Mouse (Mus musculus): Measurements from ENCODE around the gene Syt6. TPM values are rescaled to one million over a fixed set of nuclear protein-coding genes. Genes with fewer than 3 reads are reported as not detected.
A peak's percentile ranks its signal among the peaks of the same experiment; 100 is the strongest.

The Syt6 gene
- polyA plus RNA-seq, 1 experiment from 2014 or later: 0.51 TPM

DNA sequence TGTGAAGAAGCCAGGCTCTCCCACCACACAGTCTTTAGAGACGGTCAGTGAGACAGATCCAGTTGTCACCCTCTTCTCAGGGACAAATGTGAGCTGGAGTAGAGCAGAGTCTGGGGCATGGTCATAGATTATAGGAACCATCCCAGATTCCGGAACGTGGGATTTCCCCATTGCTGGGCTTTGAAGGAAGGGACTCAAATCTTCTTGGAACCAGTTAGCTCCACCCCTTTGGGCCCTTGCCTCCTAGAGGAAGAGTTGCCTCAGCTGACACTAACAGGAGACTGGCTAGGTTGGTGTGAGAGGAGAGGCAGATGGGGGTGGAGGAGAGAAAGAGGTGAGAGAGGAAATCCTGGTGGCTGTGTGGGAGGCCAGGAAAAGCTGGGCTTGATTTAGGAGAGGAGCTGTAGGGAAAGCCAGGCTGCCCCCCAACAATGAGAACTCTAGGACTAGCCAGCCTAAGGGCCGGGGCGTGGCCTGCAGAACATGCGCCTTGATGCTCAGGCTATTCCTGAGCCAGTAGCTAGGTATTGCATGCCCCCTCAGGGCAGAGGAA lies 31.1 kb downstream of the Syt6 start:
- H3K4me1 ChIP-seq: peaks cover 6% of the 10 kb centered on the region; the same call in 1 of the 2 replicates
- no peak overlapping the region for H3K9ac ChIP-seq
- WGBS: 69% methylated on average over 6 of the region's 6 CpGs
- H3K9me3 ChIP-seq: no peaks in the 10 kb centered on the region
- no peak overlapping the region for H3K4me3 ChIP-seq
- H3K4me2 ChIP-seq: no peak overlapping the region
- H3K27ac ChIP-seq: no peak overlapping the region
- no peaks in the 10 kb centered on the region for H3K27me3 ChIP-seq
- no peaks in the 10 kb centered on the region for H3K36me3 ChIP-seq
- ATAC-seq (ENCODE audit: borderline replicate concordance, extremely low read depth, low FRiP score, low TSS enrichment): no peak

DNA sequence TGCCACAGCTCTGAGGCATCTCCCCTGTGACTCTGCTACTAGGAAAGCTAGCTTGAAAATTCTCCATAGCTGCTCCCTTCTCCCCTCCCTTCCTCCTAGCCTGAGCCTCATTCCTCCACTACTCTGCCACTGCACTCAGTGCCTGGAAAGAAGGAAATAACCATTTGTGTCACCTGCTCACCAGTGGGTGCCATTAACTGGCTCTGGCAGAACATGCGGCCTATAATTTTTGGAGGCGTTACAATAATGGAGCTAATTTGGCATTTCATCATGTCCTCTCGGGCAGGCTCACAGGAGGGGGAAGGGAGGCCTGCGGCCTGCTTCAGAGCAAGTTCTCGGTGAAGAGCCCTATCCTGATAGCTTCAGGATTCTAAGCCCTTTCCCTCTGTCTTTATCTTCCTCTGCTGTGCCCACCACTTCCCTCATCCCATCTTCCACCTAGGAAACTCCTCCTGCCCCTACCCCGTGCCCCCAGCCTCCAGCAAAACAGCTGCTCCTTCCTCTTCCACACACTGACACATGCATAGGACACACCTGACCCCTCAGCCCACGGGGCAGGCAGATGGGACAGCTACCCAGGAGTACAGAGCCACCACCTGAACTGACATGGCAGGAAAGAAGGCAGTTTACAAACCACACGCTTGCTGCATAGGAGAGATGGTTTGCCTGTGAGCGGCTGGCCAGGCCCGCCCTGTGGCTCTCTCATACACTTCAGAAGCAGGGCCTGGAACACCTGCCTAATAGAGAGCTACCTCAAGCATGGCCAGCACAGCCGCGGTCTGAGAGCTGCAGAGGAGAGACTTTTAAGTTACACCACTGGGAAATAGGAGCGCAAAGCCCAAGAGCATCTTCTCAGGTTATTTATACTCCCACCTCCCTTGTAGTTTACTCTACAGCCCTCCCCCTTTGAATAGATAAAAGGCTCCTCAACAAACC lies 31.9 kb downstream of the Syt6 start:
- Histone ChIP-seq H3K27me3 (no peaks in the 10 kb centered on the region), H3K36me3 (no peaks in the 10 kb centered on the region), H3K27ac (no peak overlapping the region), H3K4me3 (no peak overlapping the region), H3K4me2 (no peak overlapping the region), H3K9ac (no peak overlapping the region), H3K4me1 (0 out of 2 replicates have a peak, but pooled peaks cover 4% of the 10 kb centered on the region), H3K9me3 (no peaks in the 10 kb centered on the region)
- no peak for ATAC-seq (ENCODE audit: borderline replicate concordance, extremely low read depth, low FRiP score, low TSS enrichment)
- 78% methylated on average over 13 of the region's 13 CpGs for WGBS

DNA sequence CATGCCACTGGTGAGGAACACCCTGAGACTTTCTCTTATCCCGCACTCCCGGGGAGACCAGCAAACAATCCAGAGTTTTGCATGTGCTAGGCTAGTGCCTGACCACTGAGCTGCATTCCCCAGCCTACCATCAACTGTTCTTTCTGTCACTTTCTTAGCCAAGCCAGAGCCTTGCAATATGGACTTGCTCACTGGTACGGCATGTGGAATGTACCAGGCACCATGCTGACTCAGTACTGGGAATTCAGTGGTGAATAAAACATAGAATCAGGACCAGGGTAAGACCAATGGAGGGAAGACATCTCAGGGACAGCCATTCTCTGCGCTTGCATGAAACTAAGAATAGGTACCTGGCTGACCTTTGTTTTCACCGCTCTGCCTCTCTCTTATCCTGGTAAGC lies 35.2 kb downstream of the Syt6 start:
- Histone ChIP-seq H3K27me3 (no peaks in the 10 kb centered on the region), H3K4me3 (no peak overlapping the region), H3K4me2 (no peak overlapping the region), H3K9ac (no peak overlapping the region), H3K4me1 (0 out of 2 replicates have a peak, but pooled peaks cover 4% of the 10 kb centered on the region), H3K9me3 (no peaks in the 10 kb centered on the region), H3K36me3 (no peaks in the 10 kb centered on the region), H3K27ac (no peak overlapping the region)
- WGBS: 90% methylated on average over 5 of the region's 5 CpGs
- no peak for ATAC-seq (ENCODE audit: borderline replicate concordance, extremely low read depth, low FRiP score, low TSS enrichment)

DNA sequence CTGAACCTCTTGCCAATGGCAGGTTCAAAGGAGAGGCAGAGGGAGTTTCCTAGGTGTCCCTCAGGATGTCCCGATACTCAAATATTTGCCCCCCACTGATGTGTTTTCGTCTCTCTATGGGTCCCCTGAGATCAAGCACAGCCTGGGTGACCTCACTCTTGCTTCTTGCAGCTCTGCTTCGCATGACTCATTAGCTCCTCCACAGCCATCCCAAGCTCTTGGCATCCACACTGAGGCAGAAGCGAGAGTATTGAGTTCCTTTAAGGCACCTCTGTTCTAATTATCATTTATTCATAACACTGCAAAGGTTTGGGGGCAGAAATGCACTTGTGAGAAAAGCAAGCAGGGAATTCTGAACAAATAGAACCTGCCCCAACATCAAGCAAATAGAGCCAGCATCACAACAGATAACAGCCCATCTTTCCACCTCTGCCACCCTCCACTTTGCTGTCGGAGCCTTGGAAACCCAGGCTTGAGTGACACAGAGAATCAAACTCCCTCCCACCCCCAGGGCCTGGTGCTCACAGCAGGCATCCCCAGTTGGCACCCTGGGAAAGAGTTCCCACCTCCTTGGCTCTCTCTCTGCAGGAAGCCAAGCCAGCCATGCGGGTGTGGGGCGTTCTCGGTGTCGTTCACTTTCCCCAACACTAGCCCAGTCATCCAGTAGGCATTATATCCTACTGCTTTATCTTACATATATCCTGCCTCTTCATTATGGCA lies 37.8 kb downstream of the Syt6 start:
- Histone ChIP-seq H3K4me3 (no peak overlapping the region), H3K36me3 (no peaks in the 10 kb centered on the region), H3K9ac (no peak overlapping the region), H3K4me1 (no peaks in the 10 kb centered on the region), H3K27me3 (no peaks in the 10 kb centered on the region), H3K4me2 (no peak overlapping the region), H3K27ac (no peak overlapping the region), H3K9me3 (no peaks in the 10 kb centered on the region)
- ATAC-seq (ENCODE audit: borderline replicate concordance, extremely low read depth, low FRiP score, low TSS enrichment): no peak
- 58% methylated on average over 9 of the region's 9 CpGs for WGBS

GRCm38 (mm10) chr3:103615621-103616020 lies 40.6 kb downstream of the Syt6 start:
- Histone ChIP-seq H3K36me3 (no peaks in the 10 kb centered on the region), H3K27me3 (no peaks in the 10 kb centered on the region), H3K4me3 (no peak overlapping the region), H3K27ac (no peak overlapping the region), H3K4me1 (peaks cover 7% of the 10 kb centered on the region; the same call in 1 of the 2 replicates), H3K9me3 (no peaks in the 10 kb centered on the region), H3K9ac (no peak overlapping the region), H3K4me2 (no peak overlapping the region)
- no peak for ATAC-seq (ENCODE audit: borderline replicate concordance, extremely low read depth, low FRiP score, low TSS enrichment)
- 81% methylated on average over 4 of the region's 4 CpGs for WGBS

DNA sequence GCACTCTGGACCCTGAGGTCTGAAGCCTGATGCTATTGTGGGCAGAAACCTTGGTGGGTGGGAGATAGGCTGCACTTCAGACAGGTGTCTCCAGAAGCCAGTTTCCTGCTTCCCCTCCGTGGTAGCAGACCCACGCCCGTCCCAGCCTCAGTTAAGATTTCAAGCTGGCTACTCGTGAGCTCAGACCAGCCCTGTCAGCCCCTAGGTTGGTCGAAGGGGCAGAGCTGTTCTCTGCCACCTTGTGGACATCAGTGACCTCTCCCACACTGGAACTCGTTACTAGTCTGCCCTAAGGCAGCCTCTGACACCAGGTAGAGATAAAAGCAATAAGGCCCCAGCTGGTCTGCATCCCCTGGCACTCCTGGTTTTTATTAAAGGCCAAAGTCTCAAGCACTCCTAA lies 42.0 kb downstream of the Syt6 start:
- H3K27me3 ChIP-seq: no peaks in the 10 kb centered on the region
- H3K9ac ChIP-seq: no peak overlapping the region
- 29% methylated on average over 6 of the region's 6 CpGs for WGBS
- H3K27ac ChIP-seq: no peak overlapping the region
- H3K9me3 ChIP-seq: no peaks in the 10 kb centered on the region
- peaks cover 7% of the 10 kb centered on the region; the same call in 1 of the 2 replicates for H3K4me1 ChIP-seq
- no peaks in the 10 kb centered on the region for H3K36me3 ChIP-seq
- no peak overlapping the region for H3K4me2 ChIP-seq
- ATAC-seq (ENCODE audit: borderline replicate concordance, extremely low read depth, low FRiP score, low TSS enrichment): no peak
- H3K4me3 ChIP-seq: no peak overlapping the region

DNA sequence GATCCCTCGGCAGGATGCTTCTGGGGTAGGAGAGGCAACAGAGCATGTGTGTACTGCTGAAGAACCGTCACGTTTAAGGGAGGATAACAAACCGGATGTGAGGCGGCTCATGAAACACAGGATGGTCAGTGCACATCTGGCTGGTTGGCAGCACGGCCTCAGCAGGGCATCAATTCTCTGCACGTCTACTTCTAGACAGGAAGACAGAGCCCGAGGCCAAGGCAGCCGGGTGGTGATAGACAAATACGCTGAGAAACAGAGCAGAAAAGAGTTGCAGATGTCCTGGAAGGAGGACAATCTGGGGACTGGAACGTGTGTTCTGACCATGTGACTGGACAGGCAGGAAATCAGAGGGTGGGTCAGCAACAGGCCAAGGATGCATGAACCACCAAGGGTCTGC lies 45.1 kb downstream of the Syt6 start:
- Histone ChIP-seq H3K27me3 (no peaks in the 10 kb centered on the region), H3K4me1 (peaks cover 18% of the 10 kb centered on the region), H3K9ac (no peak overlapping the region), H3K36me3 (no peaks in the 10 kb centered on the region), H3K4me3 (no peak overlapping the region), H3K27ac (peak overlapping the region; percentile 19; the same call in 1 of the 2 replicates), H3K4me2 (no peak overlapping the region), H3K9me3 (no peaks in the 10 kb centered on the region)
- WGBS: 26% methylated on average over 11 of the region's 11 CpGs
- peak; percentile 75; the same call in 1 of the 2 replicates for ATAC-seq (ENCODE audit: borderline replicate concordance, extremely low read depth, low FRiP score, low TSS enrichment)

DNA sequence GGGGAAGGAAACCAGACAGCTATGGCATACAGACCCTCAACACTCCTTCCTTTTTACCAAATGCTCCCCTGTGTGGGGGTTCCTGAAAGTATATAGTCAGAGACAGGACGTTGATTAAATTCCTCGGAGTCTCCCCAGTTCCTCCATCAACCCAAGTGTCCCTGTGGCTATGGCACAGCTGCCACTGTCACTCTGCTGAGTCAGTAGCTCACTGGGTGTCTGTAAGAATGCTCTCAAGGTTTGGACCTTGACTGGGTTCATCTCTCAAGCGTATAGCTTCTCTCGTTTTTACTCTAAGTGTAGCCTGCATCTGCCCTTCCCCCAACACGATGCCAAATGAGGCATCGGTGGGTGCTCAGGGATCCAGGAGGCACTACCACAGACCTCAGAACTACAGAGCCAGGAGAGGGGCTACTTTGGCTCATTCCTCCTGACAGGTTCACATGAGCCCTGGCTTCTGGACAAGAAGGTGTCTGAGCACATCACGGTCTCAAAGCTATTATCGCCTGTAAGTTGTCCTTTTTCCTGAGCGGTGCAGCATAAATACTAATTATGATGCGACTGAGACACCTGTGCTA lies 49.0 kb downstream of the Syt6 start:
- Histone ChIP-seq H3K4me1 (peaks cover 20% of the 10 kb centered on the region), H3K4me2 (no peak overlapping the region), H3K9me3 (no peaks in the 10 kb centered on the region), H3K4me3 (no peak overlapping the region), H3K36me3 (no peaks in the 10 kb centered on the region), H3K27me3 (no peaks in the 10 kb centered on the region), H3K27ac (no peak overlapping the region), H3K9ac (no peak overlapping the region)
- ATAC-seq (ENCODE audit: borderline replicate concordance, extremely low read depth, low FRiP score, low TSS enrichment): no peak
- WGBS: 80% methylated on average over 10 of the region's 10 CpGs

DNA sequence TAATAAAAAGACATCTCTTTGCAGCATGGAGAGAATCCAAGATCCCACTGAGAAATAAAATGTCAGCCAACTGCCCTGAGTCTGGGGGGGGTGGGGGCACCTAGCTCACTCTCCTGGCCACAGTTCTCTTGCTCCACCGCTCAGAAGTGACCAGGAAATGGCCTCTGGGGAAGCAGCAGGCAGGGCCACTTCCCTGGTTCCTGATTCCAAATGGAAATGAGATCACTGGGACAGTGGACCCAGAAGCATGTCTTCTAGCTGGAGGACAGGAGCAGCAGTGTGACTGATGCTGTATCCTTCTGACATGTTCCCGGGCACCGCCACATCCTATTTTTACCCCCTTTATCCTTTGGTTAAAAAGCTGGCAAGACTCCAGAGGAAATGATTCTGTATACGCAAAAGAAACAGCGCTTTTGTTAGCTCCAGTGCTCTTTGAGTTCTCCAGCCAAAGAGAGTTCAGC lies 49.6 kb downstream of the Syt6 start:
- Histone ChIP-seq H3K9ac (no peak overlapping the region), H3K9me3 (no peaks in the 10 kb centered on the region), H3K27me3 (no peaks in the 10 kb centered on the region), H3K4me1 (peaks cover 20% of the 10 kb centered on the region), H3K36me3 (no peaks in the 10 kb centered on the region), H3K27ac (peak overlapping the region; percentile 36; the same call in 1 of the 2 replicates), H3K4me2 (no peak overlapping the region), H3K4me3 (no peak overlapping the region)
- ATAC-seq (ENCODE audit: borderline replicate concordance, extremely low read depth, low FRiP score, low TSS enrichment): peak; percentile 44; the same call in 1 of the 2 replicates
- 20% methylated on average over 5 of the region's 5 CpGs for WGBS

DNA sequence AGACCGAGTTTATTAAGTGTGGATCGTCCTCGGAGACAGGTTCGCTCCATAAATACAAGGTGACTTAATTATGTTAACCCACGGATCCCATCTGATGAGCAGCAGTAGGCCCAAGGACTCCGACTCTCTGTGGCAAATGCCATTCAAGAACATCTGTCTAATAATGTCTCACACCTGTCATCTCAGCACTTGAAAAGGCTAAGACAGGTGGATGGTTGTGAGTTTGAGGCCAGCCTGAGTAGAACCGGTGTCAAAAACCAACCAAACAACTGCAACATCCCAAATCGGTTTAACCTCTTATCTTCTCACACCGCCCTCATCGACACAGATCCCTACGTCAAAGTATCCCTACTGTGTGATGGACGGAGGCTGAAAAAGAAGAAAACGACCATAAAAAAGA lies 50.1 kb downstream of the Syt6 start:
- H3K27me3 ChIP-seq: no peaks in the 10 kb centered on the region
- H3K9ac ChIP-seq: no peak overlapping the region
- no peak overlapping the region for H3K4me2 ChIP-seq
- whole genome bisulfite sequencing: 79% methylated on average over 13 of the region's 13 CpGs
- ATAC-seq (ENCODE audit: borderline replicate concordance, extremely low read depth, low FRiP score, low TSS enrichment): no peak
- H3K36me3 ChIP-seq: no peaks in the 10 kb centered on the region
- no peak overlapping the region for H3K4me3 ChIP-seq
- H3K27ac ChIP-seq: no peak overlapping the region
- H3K4me1 ChIP-seq: peaks cover 15% of the 10 kb centered on the region
- H3K9me3 ChIP-seq: no peaks in the 10 kb centered on the region

DNA sequence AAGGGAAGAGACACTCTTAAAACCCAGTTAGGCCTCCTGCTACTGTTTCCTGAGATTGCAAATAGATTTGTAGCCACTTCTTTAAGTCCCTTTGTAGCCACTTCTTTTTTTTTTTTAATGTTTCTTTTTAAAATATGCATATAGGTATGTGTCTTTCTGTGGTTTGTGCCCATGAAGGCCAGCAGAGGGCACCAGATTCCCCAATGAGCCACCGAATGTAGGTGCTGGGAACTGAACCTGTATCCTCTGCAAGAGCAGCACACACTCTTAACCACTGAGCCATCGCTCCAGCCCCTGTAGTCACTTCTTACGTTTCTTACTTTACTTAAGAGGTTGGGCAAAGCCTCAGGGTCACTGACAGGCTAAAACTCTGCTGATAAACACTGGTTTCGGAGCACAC lies 51.5 kb downstream of the Syt6 start:
- Histone ChIP-seq H3K4me3 (no peak overlapping the region), H3K27me3 (no peaks in the 10 kb centered on the region), H3K4me2 (no peak overlapping the region), H3K27ac (no peak overlapping the region), H3K4me1 (peaks cover 13% of the 10 kb centered on the region; the same call in 1 of the 2 replicates), H3K9me3 (no peaks in the 10 kb centered on the region), H3K36me3 (no peaks in the 10 kb centered on the region), H3K9ac (no peak overlapping the region)
- ATAC-seq (ENCODE audit: borderline replicate concordance, extremely low read depth, low FRiP score, low TSS enrichment): no peak
- WGBS: 89% methylated on average over 4 of the region's 4 CpGs

Data from lung, embryonic 15.5 days (tissue).